Mouse (Mus musculus): ENCODE results near the gene Sorl1. TPM values are rescaled to one million over a fixed set of nuclear protein-coding genes. Genes with fewer than 3 reads are reported as not detected.

The Sorl1 gene
- total and polyA plus RNA-seq, 2 experiments from 2014 or later, result 1.1 to 12.9 TPM

GRCm38 (mm10) chr9:42056591-42056990 lies 67.5 kb downstream of the Sorl1 start:
- H3K4me3 ChIP-seq (ENCODE audit: low read depth, low read length), result no peak overlapping the region
- no peaks in the 10 kb centered on the region for H3K36me3 ChIP-seq (replicated peaks; ENCODE audit: control insufficient read depth, insufficient read depth, low read length)
- DNase-seq (ENCODE audit: low spot score), result no peak
- ATAC-seq (ENCODE audit: insufficient read depth, low read depth), result no peak
- H3K27me3 ChIP-seq (ENCODE audit: control insufficient read depth, insufficient read depth, low read length), result no peaks in the 10 kb centered on the region
- H3K27ac ChIP-seq (ENCODE audit: low read depth), result no peak overlapping the region
- H3K4me1 ChIP-seq (ENCODE audit: control insufficient read depth, insufficient read depth), result no peaks in the 10 kb centered on the region
- TF ChIP-seq EP300 (IDR thresholded peaks at IDR 0.05; ENCODE audit: low read depth), result no peak
- H3K9ac ChIP-seq (replicated peaks; ENCODE audit: low read depth, low read length), result no peak overlapping the region
- H3K4me2 ChIP-seq (ENCODE audit: low read depth, low read length), result no peak overlapping the region
- H3K9me3 ChIP-seq (replicated peaks; ENCODE audit: control insufficient read depth, low read length), result no peaks in the 10 kb centered on the region
- WGBS, result 79% methylated on average over 5 of the region's 5 CpGs

- no peak overlapping the region for H3K9ac ChIP-seq (replicated peaks; ENCODE audit: low read depth, low read length)
- no peak overlapping the region for H3K4me3 ChIP-seq (ENCODE audit: low read depth, low read length)
- no peak for TF ChIP-seq CTCF (IDR thresholded peaks at IDR 0.05; ENCODE audit: low read depth)
- no peak for TF ChIP-seq EP300 (IDR thresholded peaks at IDR 0.05; ENCODE audit: low read depth)
- DNase-seq (ENCODE audit: low spot score) (no peak), ATAC-seq (ENCODE audit: insufficient read depth, low read depth) (no peak)
- H3K27ac ChIP-seq (ENCODE audit: low read depth), result no peak overlapping the region
- no peaks in the 10 kb centered on the region for H3K36me3 ChIP-seq (replicated peaks; ENCODE audit: control insufficient read depth, insufficient read depth, low read length)
- no peaks in the 10 kb centered on the region for H3K4me1 ChIP-seq (ENCODE audit: control insufficient read depth, insufficient read depth)
- WGBS, result 87% methylated on average over 4 of the region's 4 CpGs
- no peak overlapping the region for H3K4me2 ChIP-seq (ENCODE audit: low read depth, low read length)
- H3K27me3 ChIP-seq (ENCODE audit: control insufficient read depth, insufficient read depth, low read length), result no peaks in the 10 kb centered on the region
- H3K9me3 ChIP-seq (replicated peaks; ENCODE audit: control insufficient read depth, low read length), result no peaks in the 10 kb centered on the region
Observed at GRCm38 (mm10) chr9:42055378-42055777, 68.7 kb downstream of the Sorl1 start.

- H3K4me2 ChIP-seq (ENCODE audit: low read depth, low read length), result no peak overlapping the region
- H3K27ac ChIP-seq (ENCODE audit: low read depth), result no peak overlapping the region
Observed at GRCm38 (mm10) chr9:42054339-42055272, 69.5 kb downstream of the Sorl1 start.

GRCm38 (mm10) chr9:42053591-42054190 lies 70.4 kb downstream of the Sorl1 start:
- ATAC-seq (ENCODE audit: insufficient read depth, low read depth), result no peak
- no peaks in the 10 kb centered on the region for H3K36me3 ChIP-seq (replicated peaks; ENCODE audit: control insufficient read depth, insufficient read depth, low read length)
- no peak overlapping the region for H3K4me2 ChIP-seq (ENCODE audit: low read depth, low read length)
- H3K27me3 ChIP-seq (ENCODE audit: control insufficient read depth, insufficient read depth, low read length), result no peaks in the 10 kb centered on the region
- TF ChIP-seq CTCF (IDR thresholded peaks at IDR 0.05; ENCODE audit: low read depth), result no peak
- TF ChIP-seq EP300 (IDR thresholded peaks at IDR 0.05; ENCODE audit: low read depth), result no peak
- no peaks in the 10 kb centered on the region for H3K4me1 ChIP-seq (ENCODE audit: control insufficient read depth, insufficient read depth)
- DNase-seq (ENCODE audit: low spot score), result no peak
- WGBS, result 91% methylated on average over 12 of the region's 12 CpGs
- H3K4me3 ChIP-seq (ENCODE audit: low read depth, low read length), result no peak overlapping the region
- H3K9ac ChIP-seq (replicated peaks; ENCODE audit: low read depth, low read length), result no peak overlapping the region
- H3K9me3 ChIP-seq (replicated peaks; ENCODE audit: control insufficient read depth, low read length), result no peaks in the 10 kb centered on the region
- H3K27ac ChIP-seq (ENCODE audit: low read depth), result no peak overlapping the region

More at GRCm38 (mm10) chr9:42054339-42055272, 69.5 kb downstream of the Sorl1 start:
- TF ChIP-seq EP300 (IDR thresholded peaks at IDR 0.05; ENCODE audit: low read depth) (no peak), CTCF (IDR thresholded peaks at IDR 0.05; ENCODE audit: low read depth) (no peak)
- Histone ChIP-seq H3K36me3 (replicated peaks; ENCODE audit: control insufficient read depth, insufficient read depth, low read length) (no peaks in the 10 kb centered on the region), H3K4me1 (ENCODE audit: control insufficient read depth, insufficient read depth) (no peaks in the 10 kb centered on the region), H3K9me3 (replicated peaks; ENCODE audit: control insufficient read depth, low read length) (no peaks in the 10 kb centered on the region), H3K27me3 (ENCODE audit: control insufficient read depth, insufficient read depth, low read length) (no peaks in the 10 kb centered on the region), H3K4me3 (ENCODE audit: low read depth, low read length) (no peak overlapping the region), H3K9ac (replicated peaks; ENCODE audit: low read depth, low read length) (no peak overlapping the region)
- 81% methylated on average over 20 of the region's 20 CpGs for WGBS
- DNase-seq (ENCODE audit: low spot score) (no peak), ATAC-seq (ENCODE audit: insufficient read depth, low read depth) (no peak)

- DNase-seq (ENCODE audit: low spot score) (no peak), ATAC-seq (ENCODE audit: insufficient read depth, low read depth) (no peak)
- no peak overlapping the region for H3K4me2 ChIP-seq (ENCODE audit: low read depth, low read length)
- H3K9me3 ChIP-seq (replicated peaks; ENCODE audit: control insufficient read depth, low read length), result no peaks in the 10 kb centered on the region
- H3K36me3 ChIP-seq (replicated peaks; ENCODE audit: control insufficient read depth, insufficient read depth, low read length), result no peaks in the 10 kb centered on the region
- no peak overlapping the region for H3K27ac ChIP-seq (ENCODE audit: low read depth)
- H3K27me3 ChIP-seq (ENCODE audit: control insufficient read depth, insufficient read depth, low read length), result no peaks in the 10 kb centered on the region
- 0 out of 2 replicates have a peak, but pooled peaks cover 6% of the 10 kb centered on the region for H3K4me1 ChIP-seq (ENCODE audit: control insufficient read depth, insufficient read depth)
- 43% methylated on average over 12 of the region's 12 CpGs for WGBS
- TF ChIP-seq CTCF (IDR thresholded peaks at IDR 0.05; ENCODE audit: low read depth) (no peak), EP300 (IDR thresholded peaks at IDR 0.05; ENCODE audit: low read depth) (no peak)
- no peak overlapping the region for H3K4me3 ChIP-seq (ENCODE audit: low read depth, low read length)
- H3K9ac ChIP-seq (replicated peaks; ENCODE audit: low read depth, low read length), result no peak overlapping the region
Observed at GRCm38 (mm10) chr9:42052713-42053356, 71.3 kb downstream of the Sorl1 start.

All from heart, postnatal 0 days (tissue).